Mouse (Mus musculus) layer of hippocampus, adult 9-11 months (tissue): ENCODE data around the gene Retn.

Experiments
- DNase-seq: peaks from one replicate; pipeline ENCODE4 v3.0.0; 2022

Retn gene

DNA sequence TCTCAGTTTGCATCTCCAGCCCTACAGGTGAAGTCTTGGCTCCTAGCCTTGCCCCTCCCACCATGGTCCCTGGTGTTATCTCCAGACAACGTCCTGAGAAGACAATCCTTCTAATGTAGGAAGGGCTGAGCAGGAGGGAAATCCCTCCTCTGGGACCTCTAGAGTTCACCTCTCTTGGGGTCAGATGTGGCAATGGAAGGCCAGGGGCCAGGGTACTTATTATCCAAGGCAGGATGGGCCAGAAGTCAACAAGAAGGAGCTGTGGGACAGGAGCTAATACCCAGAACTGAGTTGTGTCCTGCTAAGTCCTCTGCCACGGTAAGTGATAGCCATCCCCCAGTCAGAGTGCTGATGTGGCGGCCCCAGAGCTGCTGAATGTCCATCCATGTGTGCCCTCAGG lies at the start of gene Retn:
TSS of gene Retn (plus strand) at position 245 of the 400 bp plus-strand sequence.
- DNase-seq = no peak

DNA sequence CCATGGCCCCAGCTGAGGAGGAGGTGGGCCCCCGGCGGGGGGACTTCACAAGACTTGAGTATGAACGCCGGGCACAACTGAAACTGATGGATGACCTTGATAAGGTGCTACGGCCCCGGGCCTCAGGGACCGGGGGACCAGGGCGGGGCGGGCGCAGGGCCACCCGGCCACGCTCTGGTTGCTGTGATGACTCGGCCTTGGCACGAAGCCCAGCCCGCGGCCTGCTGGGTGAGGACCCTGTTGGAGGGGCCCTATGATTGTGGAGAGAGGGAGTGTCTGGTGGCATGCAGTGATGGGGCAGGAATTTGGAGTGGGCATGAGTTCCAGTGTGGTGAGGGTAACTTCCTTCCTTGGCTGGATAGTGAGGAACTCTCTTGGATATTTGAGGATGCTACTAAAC lies 49.0 kb upstream of the Retn start:
- no peak for DNase-seq

DNA sequence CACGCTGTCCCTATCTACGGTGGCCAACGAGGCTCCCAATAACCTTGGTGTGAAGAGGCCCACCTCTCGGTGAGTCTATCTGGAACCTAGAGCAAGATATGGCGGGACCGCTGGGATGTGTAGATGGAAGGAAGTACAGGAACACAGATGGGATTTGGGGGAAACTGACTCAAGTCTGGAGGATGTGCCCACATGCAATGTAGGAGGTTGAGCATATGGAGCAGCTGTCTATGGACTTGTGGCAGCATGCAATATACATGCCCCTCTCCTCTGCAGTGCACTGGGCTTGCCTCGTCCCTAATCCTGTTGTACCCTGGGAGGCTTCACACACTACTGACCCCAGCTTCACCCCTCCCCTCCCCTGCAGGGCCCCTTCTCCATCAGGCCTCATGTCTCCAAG lies 47.7 kb upstream of the Retn start:
- peak; percentile 68 for DNase-seq

DNA sequence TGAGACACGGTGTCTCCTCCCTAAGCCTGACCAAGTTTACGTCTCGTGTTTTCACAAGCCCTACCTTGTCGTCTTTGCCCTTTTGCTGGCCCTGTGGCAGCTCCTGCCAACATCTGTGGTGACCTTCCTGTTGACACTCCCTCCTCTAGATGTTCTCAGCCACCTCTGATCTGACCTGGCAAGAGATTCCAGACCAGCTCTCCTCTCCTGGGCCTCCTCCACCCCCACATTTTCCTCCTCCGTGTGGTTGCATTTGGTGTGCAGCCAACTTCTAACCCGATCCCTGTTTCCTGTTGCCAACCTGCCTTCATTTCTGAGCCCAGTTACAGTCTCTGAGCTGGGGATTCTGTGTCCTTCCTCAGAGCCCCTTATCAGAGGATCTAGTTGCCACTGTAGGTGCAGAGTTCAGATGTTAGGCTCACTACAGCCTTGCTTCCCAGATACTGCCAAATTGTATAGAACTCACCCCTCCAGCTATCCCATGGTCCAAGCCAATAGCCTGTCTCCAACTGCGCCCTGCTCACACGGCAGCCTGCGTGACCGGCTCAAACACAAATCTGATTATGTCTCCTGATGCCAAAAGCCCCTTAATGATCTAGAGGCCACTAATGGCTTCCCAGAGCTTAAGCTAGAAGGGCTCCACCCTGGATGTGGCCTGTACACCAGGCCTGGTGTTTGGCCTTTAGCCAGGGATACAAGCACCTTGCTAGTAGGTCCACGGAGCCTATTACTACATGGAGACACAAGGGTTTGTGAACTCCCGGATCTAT lies 46.3 kb upstream of the Retn start:
- no peak for DNase-seq

DNA sequence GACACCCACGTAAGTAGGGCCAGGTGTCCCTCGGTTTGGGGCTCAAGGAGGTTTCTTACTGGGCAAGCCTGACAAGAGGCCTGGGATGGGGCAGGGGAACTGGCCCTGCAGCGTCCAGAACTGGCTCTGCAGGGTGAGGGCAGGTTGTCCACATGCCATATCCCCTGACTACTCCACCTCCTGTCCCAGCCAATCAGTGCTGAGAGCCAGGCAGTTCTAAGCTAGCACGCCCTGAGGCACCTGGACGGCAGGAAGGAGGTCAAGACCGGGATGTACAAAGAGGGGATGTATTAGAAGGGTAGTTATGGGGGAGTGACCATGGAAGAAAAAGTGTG lies 45.8 kb upstream of the Retn start:
- no peak for DNase-seq

DNA sequence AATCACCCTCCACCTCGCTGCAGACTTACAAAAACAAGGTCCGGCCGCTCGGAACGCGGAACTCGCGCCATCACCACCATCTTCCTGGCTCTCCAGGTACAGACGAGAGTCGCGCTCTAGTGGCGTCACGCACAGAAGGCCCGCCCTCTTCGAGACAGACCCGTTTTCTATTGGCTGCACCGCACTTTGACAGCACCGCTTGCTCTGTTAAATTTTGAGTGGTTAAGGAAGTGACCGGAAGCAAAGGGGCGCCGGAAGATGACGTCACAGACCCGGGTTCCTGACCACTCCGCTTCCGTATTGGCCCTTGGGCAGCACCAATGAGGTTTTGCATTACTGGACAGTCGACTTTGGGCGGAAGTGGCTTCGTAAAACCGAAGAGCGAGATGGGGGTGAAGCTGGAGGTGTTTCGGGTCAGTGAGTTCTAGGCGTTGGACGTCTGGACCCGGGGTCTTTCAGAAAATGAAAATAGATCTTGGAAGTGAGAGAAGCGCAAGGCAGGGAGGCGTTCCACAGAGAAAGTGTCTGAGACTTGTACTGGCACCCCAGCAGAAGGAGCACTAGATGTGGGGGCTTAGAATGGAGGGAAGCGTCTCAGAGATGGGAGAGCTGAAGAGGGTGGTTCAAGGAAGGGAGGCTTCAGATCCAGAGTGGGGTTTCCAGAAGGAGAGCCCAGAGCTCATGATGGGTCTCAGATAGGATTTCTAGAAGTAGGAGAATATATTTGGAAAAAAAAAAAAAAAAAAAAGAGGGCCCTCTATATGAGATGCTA lies 34.2 kb upstream of the Retn start, which contains the start of the genes Xab2 and Pet100:
TSS of gene Xab2 (minus strand) at position 118 of the 772 bp plus-strand sequence.
TSS of gene Pet100 (plus strand) at position 350 of the 772 bp plus-strand sequence.
- DNase-seq = peak; percentile 100

DNA sequence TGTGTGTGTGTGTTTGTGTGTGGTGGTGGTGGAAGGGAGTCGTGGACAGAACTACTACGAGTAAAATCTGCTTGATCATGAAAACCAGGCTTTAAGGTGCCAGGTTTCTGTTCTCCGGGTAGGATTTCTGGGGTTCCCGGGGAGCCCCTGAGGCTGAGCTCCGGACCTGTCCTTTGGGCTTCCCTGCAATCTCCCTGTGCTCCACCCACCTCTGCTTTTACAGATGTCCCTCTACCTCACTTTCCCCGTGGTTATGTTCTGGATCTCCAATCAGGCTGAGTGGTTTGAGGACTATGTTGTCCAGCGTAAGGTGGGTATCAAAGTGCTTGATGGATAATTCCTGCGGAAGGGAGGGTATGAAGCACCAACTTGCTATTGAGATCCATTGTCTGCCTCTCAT lies 33.5 kb upstream of the Retn start:
- DNase-seq = no peak

DNA sequence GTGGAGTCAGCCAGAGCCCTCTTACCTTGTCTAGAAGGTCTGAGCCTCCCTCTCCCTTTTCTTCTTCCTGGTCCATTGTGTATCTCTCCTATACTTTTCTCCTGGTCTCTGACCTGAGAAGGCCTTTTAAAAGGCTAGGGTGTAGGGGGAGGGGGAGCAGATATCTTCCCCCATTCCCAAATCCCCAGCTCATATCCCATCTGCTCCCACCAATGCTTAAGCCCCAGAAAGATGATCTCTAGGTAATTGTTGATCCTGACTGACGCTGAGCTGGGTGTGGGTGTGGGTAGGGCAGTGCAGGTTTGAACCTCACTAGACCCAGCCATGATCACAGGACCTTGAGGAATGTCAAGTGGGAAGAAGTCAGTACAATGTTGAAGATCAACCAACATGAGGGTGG lies 30.1 kb upstream of the Retn start, which contains the start of gene Pcp2:
TSS of gene Pcp2 (minus strand) at position 101 of the 400 bp plus-strand sequence.
- no peak for DNase-seq

DNA sequence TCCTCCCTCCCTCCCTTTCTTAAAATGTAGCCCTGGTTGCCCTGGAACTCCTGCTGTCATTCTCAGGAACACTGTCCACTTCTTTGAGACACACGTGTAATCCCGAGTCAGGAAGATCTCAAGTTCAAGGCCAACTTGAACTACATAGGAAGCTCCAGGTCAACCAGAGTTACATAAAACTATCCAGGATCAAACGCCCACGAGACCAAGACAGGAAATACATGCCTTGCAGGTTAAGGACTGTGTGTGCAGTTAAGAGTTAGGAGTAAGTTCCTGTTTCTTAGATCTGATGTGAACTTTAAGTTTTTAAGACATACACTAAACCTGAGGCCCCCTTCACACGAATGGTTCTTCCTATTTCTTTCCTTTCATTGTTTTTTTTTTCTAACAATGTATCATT lies 28.6 kb upstream of the Retn start:
- DNase-seq = no peak

DNA sequence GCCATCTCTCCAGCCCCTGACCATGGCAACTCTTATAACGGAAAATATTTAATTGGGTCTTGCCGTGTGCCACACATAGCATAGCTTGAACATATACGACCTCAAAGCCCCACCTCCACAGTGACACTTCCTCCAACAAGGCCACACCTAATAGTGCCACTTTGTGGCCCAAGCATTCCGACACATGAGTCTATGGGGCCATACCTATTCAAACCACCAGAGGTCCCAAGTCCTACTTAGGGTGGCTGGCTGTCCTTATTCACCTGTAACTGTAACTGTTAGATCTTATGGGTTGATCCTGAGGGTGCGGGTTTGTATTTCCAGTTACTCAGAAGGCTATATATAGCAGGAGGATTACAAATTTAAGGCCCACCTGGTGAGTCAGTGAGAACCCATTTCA lies 27.6 kb upstream of the Retn start:
- no peak for DNase-seq

DNA sequence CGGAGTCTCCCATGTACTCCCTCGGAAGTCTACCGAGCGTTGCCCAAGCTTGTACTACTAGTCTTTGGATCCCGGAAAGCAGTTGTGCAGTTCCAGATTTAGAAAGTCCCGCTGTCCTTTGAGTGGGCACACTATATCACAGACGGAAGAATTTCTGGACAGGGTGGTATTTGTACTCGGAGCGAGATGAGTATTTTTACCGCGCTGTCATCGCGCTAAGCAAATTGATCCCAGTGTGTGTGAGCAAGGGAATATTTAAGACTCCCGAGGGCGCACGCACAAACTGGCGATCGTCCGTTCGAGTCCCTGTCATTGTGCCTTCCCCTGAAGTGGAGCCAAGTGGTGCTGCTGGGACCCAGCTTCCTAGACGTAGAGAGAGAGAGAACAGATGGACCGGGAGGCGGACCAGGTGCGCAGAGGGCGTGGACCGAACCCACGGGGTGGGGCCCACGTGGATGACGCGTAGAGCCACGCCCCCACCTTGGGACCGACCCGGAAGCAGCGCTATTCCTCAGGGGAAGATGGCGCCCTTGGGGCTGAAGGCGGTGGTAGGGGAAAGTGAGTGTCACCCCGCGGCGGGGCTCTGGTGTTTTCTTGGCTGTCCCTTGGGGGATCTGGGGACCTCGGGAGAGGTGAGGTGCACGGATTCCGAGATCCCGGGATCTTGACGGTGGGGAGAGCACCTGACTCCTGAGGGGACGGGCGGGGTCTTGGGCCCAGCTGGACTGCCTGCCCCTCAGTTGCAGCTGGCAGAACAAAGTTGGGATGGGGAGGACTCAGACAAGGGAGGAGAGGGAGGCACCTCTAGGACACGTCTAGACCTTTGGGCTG lies 24.7 kb upstream of the Retn start, which contains the start of gene Stxbp2:
TSS of gene Stxbp2 (plus strand) at position 309 of the 831 bp plus-strand sequence.
- peak; percentile 78 for DNase-seq

DNA sequence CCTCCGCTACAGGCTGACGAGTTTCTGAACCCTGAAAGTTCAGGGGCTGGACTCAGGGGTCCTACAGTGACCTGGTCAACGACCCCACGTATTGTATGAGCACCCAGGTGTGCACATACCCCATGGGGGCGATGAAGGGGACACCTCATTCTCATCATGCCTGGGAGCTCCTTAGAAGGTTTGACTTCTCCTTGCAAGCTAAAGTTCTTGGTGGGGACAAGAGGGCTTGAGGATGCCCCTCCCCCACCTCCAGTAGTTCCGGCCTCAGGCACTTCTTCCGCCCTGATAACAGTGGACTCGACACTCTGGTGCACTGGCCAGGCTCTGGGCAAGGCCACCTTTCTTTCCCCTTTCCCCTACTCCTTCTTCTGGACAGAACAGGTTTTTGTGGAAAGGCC lies 24.1 kb upstream of the Retn start:
- no peak for DNase-seq

DNA sequence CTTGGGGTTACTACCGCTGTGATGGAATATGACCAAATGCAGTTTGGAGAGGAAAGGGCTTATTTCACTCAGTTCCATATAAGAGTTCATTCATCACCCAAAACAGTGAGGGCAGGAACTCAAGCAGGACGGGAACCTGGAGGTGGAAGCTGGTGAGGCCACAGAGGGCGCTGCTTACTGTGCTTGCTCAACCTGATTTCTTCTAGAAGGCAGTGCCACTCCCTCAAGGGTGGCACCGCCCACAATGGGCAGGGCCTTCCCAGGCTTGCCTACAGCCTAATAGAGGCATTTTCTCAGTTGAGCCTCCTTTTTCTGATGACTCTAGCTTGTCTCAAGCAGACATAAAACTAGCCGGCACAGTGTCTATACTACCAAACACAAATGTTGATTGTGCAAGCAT lies 9.8 kb upstream of the Retn start:
- DNase-seq = peak; percentile 45

DNA sequence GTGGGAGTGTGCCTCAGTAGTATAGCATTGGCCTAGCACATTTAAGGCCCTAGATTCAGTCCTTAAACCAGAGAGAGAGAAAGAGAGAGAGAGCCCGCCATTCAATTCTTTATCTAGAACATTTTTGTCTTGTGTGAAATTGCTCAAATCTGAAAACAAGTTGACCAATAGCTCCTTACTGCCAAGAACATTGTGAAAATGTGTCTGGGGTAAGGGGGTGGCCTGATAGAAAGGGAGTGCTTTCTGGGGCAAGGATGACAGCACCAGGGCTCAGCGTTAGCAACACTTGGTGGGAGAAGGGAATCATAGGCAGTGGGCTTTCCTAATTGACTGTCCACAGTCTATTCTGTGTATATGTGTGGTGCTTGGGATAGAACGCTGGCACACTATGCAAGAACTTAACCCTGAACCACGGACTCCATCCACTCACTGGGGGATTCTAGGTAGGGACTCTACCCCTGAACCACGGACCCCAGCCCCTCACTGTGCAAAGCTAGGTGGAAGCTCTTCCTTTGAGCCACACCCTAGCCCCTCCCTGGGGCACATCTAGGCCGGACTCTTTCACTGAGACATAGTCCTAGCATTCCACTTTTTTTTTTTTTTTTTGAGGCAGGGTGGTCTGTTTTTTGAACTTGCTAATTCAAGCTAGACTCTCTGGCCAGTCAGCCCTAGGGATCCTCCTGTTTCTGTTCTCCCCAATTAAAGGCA lies 8.6 kb upstream of the Retn start:
- no peak for DNase-seq

DNA sequence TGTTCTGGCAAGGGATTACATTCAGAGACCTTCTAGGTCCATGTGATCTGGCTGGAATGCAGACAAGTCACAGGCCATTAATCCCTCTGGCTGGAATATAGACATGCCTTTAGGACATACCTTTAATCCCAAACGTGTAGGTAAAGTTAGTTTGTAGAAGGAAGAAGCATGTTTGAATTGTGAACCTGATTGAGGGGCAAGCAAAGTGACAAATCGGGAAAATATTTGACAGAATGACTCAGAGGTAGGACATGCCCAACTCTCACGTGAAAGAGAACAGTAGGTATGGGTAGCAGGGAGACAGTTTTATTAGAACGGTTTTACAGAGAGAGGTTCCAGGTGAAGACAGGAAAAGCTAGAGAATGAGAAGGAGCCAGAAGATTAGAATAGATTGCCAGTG lies 8.0 kb upstream of the Retn start:
- DNase-seq = no peak

DNA sequence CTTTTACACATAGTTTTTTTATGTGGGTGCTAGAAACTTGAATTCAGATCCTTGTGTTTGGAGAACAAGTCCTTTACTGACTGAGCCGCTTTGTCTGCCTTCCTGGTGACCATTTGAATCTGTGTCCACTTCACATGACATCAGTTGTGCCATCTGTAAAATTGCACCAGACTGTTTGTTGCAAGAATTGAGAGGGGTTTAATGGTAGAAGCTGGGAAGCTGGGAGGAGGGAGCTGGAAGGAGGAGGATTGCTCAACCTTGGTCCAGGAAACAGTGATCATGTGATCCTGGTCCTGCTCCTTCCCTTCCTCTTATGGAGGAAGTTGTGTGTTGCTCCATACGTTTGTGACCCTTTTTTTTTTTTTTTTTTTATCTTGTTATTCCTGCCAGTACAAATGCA lies 7.3 kb upstream of the Retn start:
- DNase-seq = no peak

DNA sequence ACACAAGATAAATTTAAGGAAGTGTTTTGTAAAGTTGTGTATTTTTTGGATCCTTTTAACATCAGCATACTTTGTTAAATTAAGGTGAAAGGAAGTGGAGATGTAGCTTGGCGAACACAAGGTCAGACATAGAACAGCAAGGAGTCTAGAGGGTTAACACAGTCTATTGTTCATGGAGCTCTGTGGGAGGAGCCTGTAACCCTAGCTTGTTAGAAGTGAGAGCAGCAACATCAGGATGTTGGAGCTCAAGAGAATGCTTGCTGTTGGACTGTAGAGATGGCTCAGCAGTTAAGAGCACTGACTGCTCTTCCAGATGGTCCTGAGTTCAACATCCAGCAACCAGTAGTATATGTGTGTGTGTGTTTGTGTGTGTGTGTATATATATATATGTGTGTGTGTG lies 6.6 kb upstream of the Retn start:
- no peak for DNase-seq

DNA sequence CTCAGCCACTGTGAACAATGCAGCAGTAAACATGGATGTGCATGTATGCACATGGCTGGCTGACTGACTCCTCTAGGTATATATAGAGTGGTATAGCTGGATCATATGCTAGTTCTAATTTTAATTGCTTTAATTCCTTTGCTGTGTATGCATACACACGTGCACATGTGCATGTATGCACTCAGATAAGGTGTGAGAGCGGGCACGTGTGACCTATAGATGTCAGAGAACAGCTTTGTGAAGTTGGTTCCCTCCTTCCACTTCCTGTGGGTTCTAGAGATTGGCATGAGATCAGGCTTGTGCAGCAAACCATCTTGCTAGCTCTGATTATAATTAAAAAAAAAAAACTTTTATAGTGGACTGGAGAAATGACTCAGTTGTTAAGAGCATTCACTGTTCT lies 2.7 kb upstream of the Retn start:
- no peak for DNase-seq

DNA sequence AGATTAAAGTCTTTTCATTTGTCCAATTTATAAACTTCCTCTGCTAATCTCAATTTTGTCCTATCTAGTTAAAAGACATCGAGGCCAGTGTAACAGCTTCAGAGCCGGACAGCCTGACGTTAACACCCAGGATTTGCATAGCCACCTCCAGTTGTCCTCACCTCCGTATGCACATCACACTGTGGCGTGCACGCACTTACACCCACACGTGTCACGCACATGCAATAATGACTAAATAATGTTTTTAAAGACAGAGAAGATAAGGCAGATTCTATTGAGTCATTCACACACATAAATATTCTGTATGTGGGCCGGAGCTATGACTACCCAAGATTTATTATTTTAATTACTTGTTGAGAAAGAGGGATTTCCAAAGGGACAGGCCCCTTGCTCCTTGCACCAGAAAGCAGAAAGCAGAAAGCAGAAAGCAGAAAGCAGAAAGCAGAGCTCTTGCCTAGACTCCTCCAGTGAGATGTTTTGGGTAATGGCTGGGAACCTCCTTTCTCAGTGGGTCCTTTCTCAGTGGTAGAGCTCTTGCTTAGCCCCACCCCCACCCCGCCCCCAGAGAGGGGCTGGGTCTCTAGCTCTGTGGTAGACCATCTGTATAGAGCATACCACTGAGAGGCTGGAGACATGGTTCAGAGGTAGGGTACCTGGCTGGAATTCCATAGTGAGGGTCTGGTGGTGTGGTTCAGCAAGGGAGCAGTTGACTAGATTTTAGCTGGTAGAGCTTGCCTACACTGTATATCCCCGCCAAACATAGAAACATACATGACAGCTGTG lies 653 bp upstream of the Retn start:
- DNase-seq = no peak

DNA sequence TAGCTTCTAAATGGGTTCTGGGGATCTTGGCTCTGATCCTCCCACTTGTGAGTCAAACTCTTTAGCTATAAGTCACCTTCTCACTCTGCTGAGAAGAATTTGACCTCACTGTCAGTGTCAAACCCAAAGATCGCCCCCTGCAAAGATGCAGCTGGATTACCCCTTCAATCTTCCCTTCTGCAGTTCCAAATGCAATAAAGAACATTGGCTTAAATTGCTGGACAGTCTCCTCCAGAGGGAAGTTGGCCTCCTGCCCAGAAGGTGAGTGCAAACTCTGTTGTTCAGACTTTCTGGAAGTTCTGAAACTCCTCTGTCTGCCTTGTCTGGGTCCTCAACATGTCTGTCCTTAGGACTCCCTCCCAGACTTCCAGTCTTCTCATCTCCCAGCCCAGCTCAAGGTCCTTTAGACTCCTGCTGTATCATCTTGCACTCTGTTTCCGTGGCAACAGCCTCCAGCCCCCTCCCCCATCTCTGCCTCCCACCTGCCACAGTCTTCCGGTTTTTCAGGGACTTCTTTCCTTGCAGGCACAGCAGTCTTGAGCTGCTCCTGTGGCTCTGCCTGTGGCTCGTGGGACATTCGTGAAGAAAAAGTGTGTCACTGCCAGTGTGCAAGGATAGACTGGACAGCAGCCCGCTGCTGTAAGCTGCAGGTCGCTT lies 1.3 kb downstream of the Retn start:
- no peak for DNase-seq

DNA sequence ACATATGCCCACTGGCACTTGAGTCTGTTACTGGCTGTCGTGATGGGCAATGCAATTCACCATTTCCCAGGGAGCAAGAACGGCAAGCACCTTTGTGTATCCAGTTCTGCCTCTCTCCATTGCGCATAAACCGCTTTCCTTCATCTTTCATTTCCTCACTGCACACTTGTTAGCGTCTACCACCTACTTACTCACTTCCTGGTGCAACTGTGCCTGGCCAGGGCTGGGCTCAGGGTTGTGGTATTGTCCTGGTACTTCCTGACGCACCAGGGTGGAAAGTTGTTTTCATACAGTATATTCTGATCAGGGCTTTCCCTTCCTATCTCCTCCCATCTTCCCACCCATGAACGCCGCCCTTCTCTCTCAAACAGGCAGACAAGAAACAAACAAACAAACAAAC lies 5.3 kb downstream of the Retn start:
- no peak for DNase-seq
